Mouse (Mus musculus) thymus, postnatal 10 days (tissue): ENCODE results near the gene Rpl13a.

Source experiments
- DNase-seq, 2 experiments: peaks; one replicate each; pipeline ENCODE4 v3.0.0; 2021; ENCODE audit warnings: low spot score in 2 of 2

Gene Rpl13a

DNA sequence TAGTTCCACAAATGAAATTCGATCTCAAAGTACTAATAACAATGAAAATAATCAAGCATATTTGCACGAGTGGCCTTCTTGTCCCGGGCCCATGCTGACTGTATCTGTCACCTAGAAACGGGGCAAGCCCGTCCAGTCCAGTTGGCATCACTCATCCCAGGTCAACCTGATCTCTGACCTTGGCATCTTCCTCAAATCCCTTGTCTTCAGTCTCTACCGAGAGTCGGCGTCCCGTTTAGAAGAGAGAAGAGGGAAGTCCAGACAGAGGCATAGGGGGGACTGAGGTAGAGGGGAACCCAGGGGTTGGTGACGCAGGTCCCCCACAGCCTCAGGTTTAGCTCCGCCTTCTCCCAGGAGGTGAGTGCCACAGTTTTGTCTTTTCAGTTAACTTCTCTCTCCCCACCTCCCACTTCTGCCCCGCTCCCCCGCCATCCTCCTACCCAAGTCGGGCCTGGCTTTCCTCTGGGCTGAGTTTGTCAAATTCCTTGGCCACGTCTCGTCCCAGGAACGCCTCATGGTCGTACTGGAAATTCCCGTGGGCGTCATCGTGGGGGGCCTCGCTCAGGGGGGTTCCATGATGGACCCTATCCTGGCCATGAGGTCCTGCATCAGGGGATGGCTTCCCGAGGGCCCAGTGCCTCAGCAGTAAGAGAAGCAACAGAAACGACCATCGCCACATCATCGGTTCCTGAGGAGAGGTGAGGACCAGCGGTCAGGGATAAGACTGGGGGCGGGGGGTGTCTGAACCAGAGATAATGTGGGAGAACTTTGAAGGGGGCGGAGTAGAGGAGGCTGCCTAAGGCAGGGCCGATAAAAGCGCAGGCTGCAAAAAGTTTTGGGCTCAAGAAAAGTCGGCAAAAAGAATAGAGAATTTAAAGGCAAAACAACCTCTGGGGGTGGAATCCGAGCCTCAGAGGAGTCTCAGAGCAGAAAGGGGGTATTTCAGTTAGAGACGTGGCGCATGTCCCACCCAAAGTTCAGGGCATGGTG is 37.3 kb downstream of the Rpl13a start:
- DNase-seq: no peak

DNA sequence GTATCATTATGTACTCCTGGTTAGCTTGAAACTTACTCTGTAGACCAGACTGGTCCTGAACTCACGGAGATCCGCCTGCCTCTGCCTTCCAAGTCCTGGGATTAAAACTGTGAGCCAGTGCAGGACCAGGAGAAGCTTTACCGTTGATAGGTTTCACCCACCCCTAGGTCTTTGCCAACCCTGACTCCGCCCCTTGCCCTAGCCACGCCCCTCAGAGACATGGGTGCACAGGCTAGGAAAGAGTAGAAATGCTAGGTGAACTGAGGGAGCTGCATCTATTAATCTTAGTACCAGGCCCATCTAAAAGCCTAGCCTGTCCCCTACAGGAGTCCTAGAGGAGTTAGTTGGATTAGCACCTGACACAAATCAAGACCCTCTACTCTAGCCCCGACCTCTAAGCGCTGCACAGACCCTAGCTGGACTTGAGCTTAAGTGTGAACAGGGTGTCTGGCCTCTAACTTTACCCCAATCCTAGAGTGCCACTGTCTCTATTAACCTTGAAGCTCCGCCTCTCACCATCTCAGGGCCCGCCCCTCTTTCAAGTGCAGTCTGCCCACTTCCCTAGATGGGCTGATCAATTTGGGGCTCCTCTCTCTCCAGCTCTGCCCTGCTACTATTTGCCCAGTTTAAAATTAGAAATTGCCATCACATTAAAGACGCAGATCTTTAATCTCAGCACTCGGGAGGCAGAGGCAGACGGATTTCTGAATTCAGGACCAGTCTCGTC is 38.1 kb downstream of the Rpl13a start:
- DNase-seq: no peak

DNA sequence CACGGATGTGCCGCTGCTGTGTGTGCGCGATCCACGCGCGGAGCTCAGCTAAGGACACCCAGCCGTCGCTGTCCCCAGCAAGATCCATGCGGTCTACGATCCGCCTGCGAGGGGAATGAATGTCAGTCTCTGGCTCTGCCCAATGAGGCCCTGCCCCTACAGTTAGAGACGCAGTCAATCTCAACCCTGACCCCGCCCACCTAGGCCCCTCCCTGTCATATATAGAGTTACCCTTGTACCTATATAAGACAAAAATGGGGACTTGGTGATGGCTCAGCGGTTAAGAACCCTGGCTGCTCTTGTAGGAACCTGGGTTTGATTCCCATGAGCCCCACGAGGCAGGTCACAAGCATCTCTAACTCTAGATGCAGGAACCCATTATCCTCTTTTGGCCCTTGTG is 40.0 kb downstream of the Rpl13a start:
- DNase-seq: no peak

DNA sequence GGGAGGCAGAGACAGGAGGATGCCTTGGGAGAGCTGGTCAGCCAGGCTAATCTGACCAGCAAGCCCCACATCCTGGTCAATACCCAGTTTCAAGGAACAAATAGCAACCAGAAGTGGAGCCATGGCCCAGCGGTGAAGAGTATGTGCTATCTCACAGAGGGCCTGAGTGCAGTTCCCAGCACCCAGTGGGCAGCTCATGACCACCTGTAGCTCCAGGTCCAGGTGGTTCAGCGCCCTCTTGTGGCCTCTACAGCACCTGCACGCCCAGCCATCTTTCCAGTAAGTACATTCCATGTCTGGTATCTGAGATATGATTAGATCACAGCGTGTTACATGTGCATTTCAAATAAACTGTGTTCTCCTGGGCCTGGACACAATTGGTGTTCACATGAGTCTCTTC is 42.5 kb downstream of the Rpl13a start:
- DNase-seq: no peak

DNA sequence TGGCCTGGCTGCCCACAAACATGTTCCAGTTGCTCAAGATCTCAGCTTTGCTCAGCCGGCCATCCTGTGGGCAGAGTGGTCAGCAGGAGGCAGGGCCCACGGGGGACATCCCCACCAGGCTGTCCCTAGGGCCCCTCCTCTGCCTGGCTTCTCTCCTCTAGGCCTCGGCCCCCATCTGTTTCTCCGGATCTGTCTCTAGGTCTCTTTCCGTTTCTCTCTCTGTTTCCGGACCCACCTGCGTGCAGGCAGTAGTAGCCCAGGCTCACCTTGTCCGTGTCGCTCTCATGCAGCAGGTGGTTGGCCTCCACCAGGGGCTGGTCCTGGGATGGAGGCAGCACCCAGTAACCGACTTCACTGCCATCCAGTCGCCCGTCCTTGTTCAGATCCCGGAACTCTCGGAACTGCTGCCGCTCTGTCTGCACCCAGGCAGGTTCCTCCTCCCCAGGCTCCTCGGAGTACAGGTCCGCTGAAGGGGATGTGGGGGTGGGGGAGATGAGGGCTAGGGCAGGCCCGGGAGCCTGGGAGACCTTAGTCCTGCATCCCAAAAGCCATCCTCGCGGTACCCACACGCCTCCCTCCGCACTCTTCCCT is 45.2 kb downstream of the Rpl13a start:
- peak; percentile 20 to 32 for DNase-seq

DNA sequence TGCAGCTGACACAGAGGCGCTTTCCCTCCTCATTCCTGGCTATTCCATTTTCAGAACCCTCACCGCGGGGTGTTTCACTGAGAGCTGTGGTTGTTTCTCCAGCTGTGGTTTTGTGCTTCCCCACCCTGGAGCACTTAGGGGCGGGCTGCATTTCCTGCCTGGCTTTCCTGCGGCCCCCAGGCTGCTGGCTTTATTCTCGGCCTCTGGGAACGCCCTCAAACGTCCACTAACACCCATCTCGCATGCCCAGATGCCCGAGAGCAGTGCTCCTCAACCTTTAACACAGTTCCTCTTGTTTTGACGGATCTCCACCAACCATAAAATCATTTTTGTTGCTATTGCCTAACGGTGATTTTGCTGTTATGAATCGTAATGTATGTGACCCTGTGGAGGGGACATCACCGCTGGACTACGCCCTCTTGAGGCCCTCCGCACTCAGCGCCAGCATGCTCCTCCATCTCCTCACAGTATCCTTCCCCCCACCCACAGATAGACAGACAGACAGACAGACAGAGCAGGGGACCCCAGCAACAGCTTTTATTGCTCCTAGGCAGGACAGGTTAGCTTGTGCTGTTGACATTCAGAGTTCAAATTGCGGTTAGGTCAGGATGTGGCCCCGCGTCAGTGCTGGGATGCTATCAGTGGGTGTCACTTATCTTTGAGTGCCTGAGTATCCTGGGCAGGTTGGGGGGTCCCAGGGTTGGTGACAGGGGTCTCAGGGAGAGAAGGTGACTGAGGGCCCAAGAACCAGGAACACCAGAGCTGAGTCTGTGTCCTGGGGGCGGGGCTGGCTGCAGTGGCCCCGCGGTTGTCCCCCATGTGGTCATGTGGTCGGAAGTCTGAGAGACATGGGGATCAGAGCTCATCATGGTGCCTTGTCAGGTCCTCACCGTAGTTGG is 45.9 kb downstream of the Rpl13a start:
- DNase-seq: peak; percentile 28 to 34

DNA sequence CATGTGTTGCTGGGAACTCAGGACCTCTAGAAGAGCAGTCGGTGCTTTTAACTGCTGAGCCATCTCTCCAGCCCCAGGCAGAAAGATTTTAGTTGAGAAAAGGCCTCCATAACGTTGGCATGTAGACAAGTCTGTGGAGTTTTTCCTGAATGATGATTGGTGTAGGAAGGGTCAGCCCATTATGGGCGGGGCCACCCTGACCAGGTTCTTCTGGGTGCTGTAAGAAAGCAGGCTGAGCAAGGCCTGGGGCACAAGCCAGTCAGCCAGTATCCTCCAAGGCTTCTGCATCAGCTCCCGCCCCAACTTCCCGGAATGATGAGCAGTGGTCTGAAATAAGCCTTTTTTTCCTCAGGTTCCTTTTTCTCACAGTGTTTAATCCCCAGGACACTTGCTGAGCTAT is 47.5 kb downstream of the Rpl13a start:
- DNase-seq: no peak

DNA sequence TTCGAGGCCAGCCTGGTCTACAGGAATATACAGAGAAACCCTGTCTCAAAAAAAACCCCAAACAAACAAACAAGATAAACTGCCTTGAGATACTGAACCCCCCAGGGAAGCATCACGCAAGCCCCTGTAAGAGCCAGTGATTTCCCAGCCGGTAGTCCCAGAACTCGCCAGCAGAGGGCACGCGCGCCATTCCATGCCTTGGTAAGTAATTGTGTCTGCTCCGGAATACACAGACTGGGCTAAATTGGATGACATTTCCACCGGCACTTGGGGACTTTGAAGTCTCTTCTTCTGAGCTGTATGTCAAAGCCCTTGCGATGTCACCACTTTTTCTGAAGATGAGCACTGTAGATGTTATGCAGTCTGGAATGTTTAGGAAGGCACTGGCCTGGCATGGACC is 48.7 kb downstream of the Rpl13a start:
- peak; percentile 82 to 94 for DNase-seq

DNA sequence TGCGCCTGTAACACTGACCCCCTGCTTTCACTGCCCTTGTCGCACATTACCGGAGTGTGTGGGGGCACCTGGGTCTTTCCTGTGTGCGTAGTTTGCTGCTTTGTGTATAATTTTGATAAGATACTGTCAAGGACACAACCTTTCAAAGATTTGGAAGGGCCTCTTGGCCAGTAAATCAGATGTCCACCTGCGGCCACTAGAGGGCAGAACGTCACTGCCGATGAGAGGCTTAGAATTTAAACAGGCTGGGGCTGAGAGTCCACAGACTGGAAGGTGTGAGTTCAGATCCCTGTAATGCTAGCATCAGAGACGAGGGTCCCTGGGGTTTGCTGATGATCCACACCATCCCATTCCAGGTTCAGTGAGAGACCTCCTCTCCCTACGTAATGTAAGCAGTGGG is 50.0 kb downstream of the Rpl13a start:
- peak; percentile 52 to 76 for DNase-seq

DNA sequence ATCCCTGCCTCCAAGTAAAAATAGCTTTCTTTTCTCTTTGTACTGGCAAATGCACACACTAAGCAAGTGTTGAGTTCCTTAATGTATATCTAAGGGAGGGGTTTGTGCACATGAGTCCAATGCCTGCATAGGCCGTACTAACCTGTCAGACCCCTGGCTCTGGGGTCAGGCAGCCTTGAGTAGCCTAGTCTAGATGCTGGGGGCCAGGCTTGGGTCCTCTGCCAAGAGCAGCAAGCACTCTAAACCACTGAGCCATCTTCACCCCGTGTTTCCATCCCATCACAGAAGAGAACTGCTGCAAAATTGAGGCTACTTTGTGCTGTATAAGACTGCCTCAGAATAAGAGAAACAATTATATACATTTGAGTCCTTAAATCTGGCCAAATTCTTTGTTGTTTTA is 50.7 kb downstream of the Rpl13a start:
- no peak for DNase-seq

DNA sequence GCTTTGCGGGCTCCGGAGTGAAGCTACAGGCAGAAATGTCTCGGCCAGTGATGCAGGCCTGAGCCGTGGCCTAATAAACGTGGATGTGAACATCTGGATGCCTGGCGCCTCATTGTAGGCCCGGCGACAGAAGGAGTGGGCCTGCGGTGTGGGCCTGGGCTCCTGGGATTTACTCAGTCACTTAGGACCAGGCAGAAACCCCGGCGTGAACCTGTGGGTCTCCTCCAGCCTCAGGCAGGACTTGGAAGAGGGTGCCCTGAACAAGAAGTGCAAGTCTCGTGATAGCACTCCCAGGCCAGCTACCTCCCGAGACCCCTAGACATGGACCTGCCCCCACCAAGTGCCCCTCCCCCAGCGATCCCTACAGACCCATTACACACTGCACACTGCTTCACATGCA is 51.2 kb downstream of the Rpl13a start:
- no peak for DNase-seq

DNA sequence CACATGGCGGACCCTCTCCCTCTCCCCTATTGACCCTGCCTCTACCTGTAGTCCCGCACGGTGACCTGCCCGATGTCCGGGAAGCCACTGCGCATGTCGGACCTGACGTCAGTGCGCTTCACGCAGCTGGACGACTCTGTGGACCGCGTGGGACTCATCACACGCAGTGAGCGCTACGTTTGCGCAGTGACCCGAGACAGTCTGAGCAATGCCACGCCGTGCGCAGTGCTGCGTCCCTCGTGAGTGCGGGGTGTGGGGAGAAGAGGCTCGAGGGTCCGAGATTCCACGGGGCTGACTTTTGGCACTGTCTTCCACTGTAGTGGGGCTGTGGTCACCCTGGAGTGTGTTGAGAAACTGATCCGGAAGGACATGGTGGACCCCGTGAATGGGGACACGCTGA is 52.1 kb downstream of the Rpl13a start:
- no peak for DNase-seq
